Mouse (Mus musculus) retina, postnatal 7 days (tissue): ENCODE measurements at regions not wholly inside any gene's neighbourhood (a gene's known extent, or its start where the extent isn't known, plus 50 kb on each side); places are given as distances from the start of the nearest gene placed in this dataset.
A peak's percentile ranks its signal among the peaks of the same experiment; 100 is the strongest.

Source experiments
- DNase-seq: peaks from one replicate; pipeline ENCODE4 v3.0.0-alpha.2; 2012; ENCODE audit warnings: low read depth, low spot score

- no peak for DNase-seq
Measured at GRCm38 (mm10) chr2:11853210-11853973, 75.7 kb downstream of the Ankrd16 start.

- no peak for DNase-seq
Measured at GRCm38 (mm10) chr2:11869983-11870382, 92.3 kb downstream of the Ankrd16 start.

- no peak for DNase-seq
Measured at GRCm38 (mm10) chr2:11880005-11880404, 102.3 kb downstream of the Ankrd16 start.

- DNase-seq = no peak
Measured at GRCm38 (mm10) chr2:11894792-11895568, 117.3 kb downstream of the Ankrd16 start.

GRCm38 (mm10) chr2:11899698-11900660 lies 122.3 kb downstream of the Ankrd16 start:
- no peak for DNase-seq

- DNase-seq = no peak
Measured at GRCm38 (mm10) chr2:11914782-11915181, 137.1 kb downstream of the Ankrd16 start.

- DNase-seq = no peak
Measured at GRCm38 (mm10) chr2:11917373-11917772, 139.7 kb downstream of the Ankrd16 start.

- DNase-seq = no peak
Measured at GRCm38 (mm10) chr2:11918070-11918469, 140.4 kb downstream of the Ankrd16 start.

- DNase-seq = no peak
Measured at GRCm38 (mm10) chr2:11960777-11961176, 183.1 kb downstream of the Ankrd16 start.

- no peak for DNase-seq
Measured at GRCm38 (mm10) chr2:11965374-11965773, 187.7 kb downstream of the Ankrd16 start.

GRCm38 (mm10) chr2:11967001-11967400 lies 189.3 kb downstream of the Ankrd16 start:
- no peak for DNase-seq

GRCm38 (mm10) chr2:11971972-11972371 lies 194.3 kb downstream of the Ankrd16 start:
- DNase-seq = no peak

GRCm38 (mm10) chr2:12001938-12002899 lies 224.5 kb downstream of the Ankrd16 start:
- peak; percentile 36 for DNase-seq

GRCm38 (mm10) chr2:12004330-12004729 lies 226.7 kb downstream of the Ankrd16 start:
- no peak for DNase-seq

GRCm38 (mm10) chr2:12007201-12007600 lies 229.5 kb downstream of the Ankrd16 start:
- DNase-seq = no peak

GRCm38 (mm10) chr2:12011441-12011840 lies 233.8 kb downstream of the Ankrd16 start:
- DNase-seq = no peak

- no peak for DNase-seq
Measured at GRCm38 (mm10) chr2:12019607-12020006, 241.9 kb downstream of the Ankrd16 start.

- DNase-seq = no peak
Measured at GRCm38 (mm10) chr2:12023402-12024111, 245.9 kb downstream of the Ankrd16 start.

GRCm38 (mm10) chr2:12026220-12026619 lies 248.5 kb downstream of the Ankrd16 start:
- no peak for DNase-seq
